ENCODE assay signal across 8 mouse cellular contexts in genomic region chr8:121262728-121263389, GRCm38 (mm10).
DNase-seq lines count a peak whose midpoint lies in the region; ATAC-seq lines count a peak whose summit lies in the region.

No protein-coding gene starts in this region.

- 44% methylated on average over 21 of the region's 21 CpGs for WGBS in lung, embryonic 16.5 days

- H3K9me3 ChIP-seq in lung, embryonic 16.5 days (ENCODE audit: control insufficient read depth, low read length): no peaks in the 10 kb centered on the region

- no peaks in the 10 kb centered on the region for H3K36me3 ChIP-seq in lung, embryonic 16.5 days (ENCODE audit: control insufficient read depth, insufficient read depth, low read length)

- peak; percentile 70 to 79 for DNase-seq in adrenal gland, adult (ENCODE audit: inconsistent age in 2 of 2, low spot score in 1 of 2)
- no peak for DNase-seq in adrenal gland, adult 18-20 months (ENCODE audit: low spot score in 2 of 2)
- peak; percentile 99 for DNase-seq in heart, adult 11 months
- DNase-seq in kidney, adult 8-10 months: peak; percentile 74
- no peak for DNase-seq in frontal cortex, postnatal 14 days (ENCODE audit: low spot score in 2 of 2)

- peak overlapping the region; percentile 21; the same call in 1 of the 2 replicates for H3K27ac ChIP-seq in lung, embryonic 16.5 days (ENCODE audit: low read length)

- peak; percentile 66 for ATAC-seq in lung, embryonic 16.5 days (ENCODE audit: low read depth)
- ATAC-seq in CD4-positive, CD25-positive, alpha-beta regulatory T cell, adult 4 months: no peak
- ATAC-seq in granulocyte monocyte progenitor cell, adult 5-6 weeks (replicated peaks; ENCODE audit: poor library complexity, severe bottlenecking): no peak

- no peaks in the 10 kb centered on the region; the same call in 1 of the 2 replicates for H3K27me3 ChIP-seq in lung, embryonic 16.5 days (ENCODE audit: control insufficient read depth, insufficient read depth, low read depth, low read length)

- peak overlapping the region; percentile 3; the same call in 1 of the 2 replicates for H3K4me3 ChIP-seq in lung, embryonic 16.5 days (ENCODE audit: low read length)

- H3K4me2 ChIP-seq in lung, embryonic 16.5 days (ENCODE audit: low read depth, low read length): peak overlapping the region; percentile 30

- peaks cover 26% of the 10 kb centered on the region for H3K4me1 ChIP-seq in lung, embryonic 16.5 days (replicated peaks; ENCODE audit: control insufficient read depth, insufficient read depth, low read length)

- H3K9ac ChIP-seq in lung, embryonic 16.5 days (ENCODE audit: low read length): no peak overlapping the region

Comparison
In these comparisons a context has a peak if more than half of its experiments do, and no peak if none do; other contexts are left out.
1. DNase-seq: peak in adrenal gland, adult (2 of 2), heart, adult 11 months (single experiment) and kidney, adult 8-10 months (2 of 2); none in adrenal gland, adult 18-20 months (0 of 2) and frontal cortex, postnatal 14 days (0 of 2).